Mouse (Mus musculus): ENCODE data around the gene Faf1.

GRCm38 (mm10) chr4:109762768-109763501, 86.5 kb downstream of the Faf1 start:
- TF ChIP-seq POLR2A (IDR thresholded peaks at IDR 0.05; ENCODE audit: borderline replicate concordance, extremely low read depth, low read depth, low read length) (no peak), CTCF (IDR thresholded peaks at IDR 0.05; ENCODE audit: insufficient read depth, low read length) (no peak)

Measured in lung, adult 2 months (tissue).